Mouse (Mus musculus): ENCODE data around the gene Ces1f. TPM values are rescaled to one million over a fixed set of nuclear protein-coding genes. Genes with fewer than 3 reads are reported as not detected.

Gene Ces1f
- not detected in 2 replicates for polyA plus RNA-seq (2015; fragmentation: Nextera tagmentation; extraction: Ambion mirVana)

GRCm38 (mm10) chr8:93279556-93279955 is at the start of gene Ces1f:
Ces1f (minus strand) TSS chr8:93279747.
- H3K9me3 ChIP-seq (ENCODE audit: control insufficient read depth, low read length): no peaks in the 10 kb centered on the region
- H3K4me1 ChIP-seq (replicated peaks; ENCODE audit: control insufficient read depth, insufficient read depth, low read length): no peaks in the 10 kb centered on the region
- H3K36me3 ChIP-seq (ENCODE audit: control insufficient read depth, insufficient read depth): no peaks in the 10 kb centered on the region
- WGBS: 90% methylated on average over 1 of the region's 1 CpGs
- H3K27ac ChIP-seq (ENCODE audit: low read length): no peak within 1 kb of the TSS
- H3K27me3 ChIP-seq (replicated peaks; ENCODE audit: control insufficient read depth, insufficient read depth, low read length): no peaks in the 10 kb centered on the region
- ATAC-seq: no peak
- no peak within 1 kb of the TSS for H3K4me2 ChIP-seq (ENCODE audit: low read length)
- no peak within 1 kb of the TSS for H3K9ac ChIP-seq (replicated peaks; ENCODE audit: low read depth, low read length)
- H3K4me3 ChIP-seq (replicated peaks; ENCODE audit: low read length): no peak within 1 kb of the TSS

- Histone ChIP-seq H3K4me3 (replicated peaks; ENCODE audit: low read length) (no peak overlapping the region), H3K36me3 (ENCODE audit: control insufficient read depth, insufficient read depth) (no peaks in the 10 kb centered on the region), H3K4me2 (ENCODE audit: low read length) (no peak overlapping the region), H3K4me1 (replicated peaks; ENCODE audit: control insufficient read depth, insufficient read depth, low read length) (no peaks in the 10 kb centered on the region), H3K27me3 (replicated peaks; ENCODE audit: control insufficient read depth, insufficient read depth, low read length) (no peaks in the 10 kb centered on the region), H3K9me3 (ENCODE audit: control insufficient read depth, low read length) (no peaks in the 10 kb centered on the region), H3K27ac (ENCODE audit: low read length) (no peak overlapping the region), H3K9ac (replicated peaks; ENCODE audit: low read depth, low read length) (no peak overlapping the region)
- 91% methylated on average over 2 of the region's 2 CpGs for WGBS
- no peak for ATAC-seq
Measured at GRCm38 (mm10) chr8:93325123-93325522, 45.6 kb upstream of the Ces1f start.

- Histone ChIP-seq H3K9me3 (ENCODE audit: control insufficient read depth, low read length) (no peaks in the 10 kb centered on the region), H3K9ac (replicated peaks; ENCODE audit: low read depth, low read length) (no peak overlapping the region), H3K27me3 (replicated peaks; ENCODE audit: control insufficient read depth, insufficient read depth, low read length) (no peaks in the 10 kb centered on the region), H3K4me1 (replicated peaks; ENCODE audit: control insufficient read depth, insufficient read depth, low read length) (no peaks in the 10 kb centered on the region), H3K36me3 (ENCODE audit: control insufficient read depth, insufficient read depth) (no peaks in the 10 kb centered on the region), H3K27ac (ENCODE audit: low read length) (no peak overlapping the region), H3K4me3 (replicated peaks; ENCODE audit: low read length) (no peak overlapping the region), H3K4me2 (ENCODE audit: low read length) (no peak overlapping the region)
- WGBS: 74% methylated on average over 2 of the region's 2 CpGs
- ATAC-seq: no peak
Measured at GRCm38 (mm10) chr8:93317031-93317430, 37.5 kb upstream of the Ces1f start.

- Histone ChIP-seq H3K9me3 (ENCODE audit: control insufficient read depth, low read length) (no peaks in the 10 kb centered on the region), H3K9ac (replicated peaks; ENCODE audit: low read depth, low read length) (no peak overlapping the region), H3K4me1 (replicated peaks; ENCODE audit: control insufficient read depth, insufficient read depth, low read length) (no peaks in the 10 kb centered on the region), H3K4me3 (replicated peaks; ENCODE audit: low read length) (no peak overlapping the region), H3K4me2 (ENCODE audit: low read length) (no peak overlapping the region), H3K36me3 (ENCODE audit: control insufficient read depth, insufficient read depth) (no peaks in the 10 kb centered on the region), H3K27ac (ENCODE audit: low read length) (no peak overlapping the region), H3K27me3 (replicated peaks; ENCODE audit: control insufficient read depth, insufficient read depth, low read length) (no peaks in the 10 kb centered on the region)
- no peak for ATAC-seq
- 81% methylated on average over 2 of the region's 2 CpGs for WGBS
Measured at GRCm38 (mm10) chr8:93315557-93315956, 36.0 kb upstream of the Ces1f start.

GRCm38 (mm10) chr8:93283896-93284295 is 4.3 kb upstream of the Ces1f start:
- H3K9me3 ChIP-seq (ENCODE audit: control insufficient read depth, low read length): no peaks in the 10 kb centered on the region
- no peak overlapping the region for H3K9ac ChIP-seq (replicated peaks; ENCODE audit: low read depth, low read length)
- H3K36me3 ChIP-seq (ENCODE audit: control insufficient read depth, insufficient read depth): no peaks in the 10 kb centered on the region
- no peaks in the 10 kb centered on the region for H3K4me1 ChIP-seq (replicated peaks; ENCODE audit: control insufficient read depth, insufficient read depth, low read length)
- no peaks in the 10 kb centered on the region for H3K27me3 ChIP-seq (replicated peaks; ENCODE audit: control insufficient read depth, insufficient read depth, low read length)
- no peak overlapping the region for H3K4me3 ChIP-seq (replicated peaks; ENCODE audit: low read length)
- no peak overlapping the region for H3K27ac ChIP-seq (ENCODE audit: low read length)
- ATAC-seq: no peak
- WGBS: 81% methylated on average over 2 of the region's 2 CpGs
- no peak overlapping the region for H3K4me2 ChIP-seq (ENCODE audit: low read length)

GRCm38 (mm10) chr8:93282349-93282748 is 2.8 kb upstream of the Ces1f start:
- no peaks in the 10 kb centered on the region for H3K27me3 ChIP-seq (replicated peaks; ENCODE audit: control insufficient read depth, insufficient read depth, low read length)
- no peaks in the 10 kb centered on the region for H3K36me3 ChIP-seq (ENCODE audit: control insufficient read depth, insufficient read depth)
- ATAC-seq: no peak
- 81% methylated on average over 3 of the region's 3 CpGs for WGBS
- H3K4me2 ChIP-seq (ENCODE audit: low read length): no peak overlapping the region
- H3K4me1 ChIP-seq (replicated peaks; ENCODE audit: control insufficient read depth, insufficient read depth, low read length): no peaks in the 10 kb centered on the region
- no peak overlapping the region for H3K4me3 ChIP-seq (replicated peaks; ENCODE audit: low read length)
- no peak overlapping the region for H3K9ac ChIP-seq (replicated peaks; ENCODE audit: low read depth, low read length)
- no peak overlapping the region for H3K27ac ChIP-seq (ENCODE audit: low read length)
- no peaks in the 10 kb centered on the region for H3K9me3 ChIP-seq (ENCODE audit: control insufficient read depth, low read length)

GRCm38 (mm10) chr8:93278176-93278805 is 1.3 kb downstream of the Ces1f start:
- Histone ChIP-seq H3K4me3 (replicated peaks; ENCODE audit: low read length) (no peak overlapping the region), H3K9me3 (ENCODE audit: control insufficient read depth, low read length) (no peaks in the 10 kb centered on the region), H3K9ac (replicated peaks; ENCODE audit: low read depth, low read length) (no peak overlapping the region), H3K4me1 (replicated peaks; ENCODE audit: control insufficient read depth, insufficient read depth, low read length) (no peaks in the 10 kb centered on the region), H3K27ac (ENCODE audit: low read length) (no peak overlapping the region), H3K36me3 (ENCODE audit: control insufficient read depth, insufficient read depth) (no peaks in the 10 kb centered on the region), H3K27me3 (replicated peaks; ENCODE audit: control insufficient read depth, insufficient read depth, low read length) (no peaks in the 10 kb centered on the region), H3K4me2 (ENCODE audit: low read length) (no peak overlapping the region)
- WGBS: 72% methylated on average over 4 of the region's 4 CpGs
- no peak for ATAC-seq

GRCm38 (mm10) chr8:93274609-93275008 is 4.9 kb downstream of the Ces1f start:
- Histone ChIP-seq H3K27me3 (replicated peaks; ENCODE audit: control insufficient read depth, insufficient read depth, low read length) (no peaks in the 10 kb centered on the region), H3K9me3 (ENCODE audit: control insufficient read depth, low read length) (no peaks in the 10 kb centered on the region), H3K4me1 (replicated peaks; ENCODE audit: control insufficient read depth, insufficient read depth, low read length) (no peaks in the 10 kb centered on the region), H3K36me3 (ENCODE audit: control insufficient read depth, insufficient read depth) (no peaks in the 10 kb centered on the region), H3K4me2 (ENCODE audit: low read length) (no peak overlapping the region), H3K9ac (replicated peaks; ENCODE audit: low read depth, low read length) (no peak overlapping the region), H3K4me3 (replicated peaks; ENCODE audit: low read length) (no peak overlapping the region), H3K27ac (ENCODE audit: low read length) (no peak overlapping the region)
- WGBS: 81% methylated on average over 4 of the region's 4 CpGs
- ATAC-seq: no peak

GRCm38 (mm10) chr8:93273321-93273720 is 6.2 kb downstream of the Ces1f start:
- Histone ChIP-seq H3K27me3 (replicated peaks; ENCODE audit: control insufficient read depth, insufficient read depth, low read length) (no peaks in the 10 kb centered on the region), H3K4me1 (replicated peaks; ENCODE audit: control insufficient read depth, insufficient read depth, low read length) (no peaks in the 10 kb centered on the region), H3K9ac (replicated peaks; ENCODE audit: low read depth, low read length) (no peak overlapping the region), H3K4me3 (replicated peaks; ENCODE audit: low read length) (no peak overlapping the region), H3K9me3 (ENCODE audit: control insufficient read depth, low read length) (no peaks in the 10 kb centered on the region), H3K27ac (ENCODE audit: low read length) (no peak overlapping the region), H3K36me3 (ENCODE audit: control insufficient read depth, insufficient read depth) (no peaks in the 10 kb centered on the region), H3K4me2 (ENCODE audit: low read length) (no peak overlapping the region)
- WGBS: 87% methylated on average over 3 of the region's 3 CpGs
- no peak for ATAC-seq

- Histone ChIP-seq H3K4me2 (ENCODE audit: low read length) (no peak overlapping the region), H3K4me1 (replicated peaks; ENCODE audit: control insufficient read depth, insufficient read depth, low read length) (no peaks in the 10 kb centered on the region), H3K27me3 (replicated peaks; ENCODE audit: control insufficient read depth, insufficient read depth, low read length) (no peaks in the 10 kb centered on the region), H3K36me3 (ENCODE audit: control insufficient read depth, insufficient read depth) (no peaks in the 10 kb centered on the region), H3K27ac (ENCODE audit: low read length) (no peak overlapping the region), H3K9me3 (ENCODE audit: control insufficient read depth, low read length) (no peaks in the 10 kb centered on the region), H3K4me3 (replicated peaks; ENCODE audit: low read length) (no peak overlapping the region), H3K9ac (replicated peaks; ENCODE audit: low read depth, low read length) (no peak overlapping the region)
- WGBS: 82% methylated on average over 4 of the region's 4 CpGs
- no peak for ATAC-seq
Measured at GRCm38 (mm10) chr8:93272686-93273085, 6.9 kb downstream of the Ces1f start.
